Mouse (Mus musculus): Measurements from ENCODE around the gene Olfr624.
"Not testable (repeated sequence)": the region's sequence is repeated elsewhere in the genome, so short reads cannot be mapped to it uniquely, and the experiment has no call there.

Olfr624 gene

GRCm38 (mm10) chr7:103671091-103671490 lies at the start of gene Olfr624:
TSS of gene Olfr624 (minus strand) at chr7:103671191.
- no peak for DNase-seq

GRCm38 (mm10) chr7:103716398-103716797 lies 45.4 kb upstream of the Olfr624 start:
- DNase-seq: not testable (repeated sequence)

GRCm38 (mm10) chr7:103714371-103714770 lies 43.4 kb upstream of the Olfr624 start, which contains the start of gene Olfr243:
TSS of gene Olfr243 (plus strand) at chr7:103714671.
- no peak for DNase-seq

- peak; percentile 14 for DNase-seq
Measured at GRCm38 (mm10) chr7:103712024-103712423, 41.0 kb upstream of the Olfr624 start.

GRCm38 (mm10) chr7:103699469-103699868 lies 28.5 kb upstream of the Olfr624 start:
- DNase-seq: no peak

GRCm38 (mm10) chr7:103682420-103682819 lies 11.4 kb upstream of the Olfr624 start, which contains the start of gene Olfr625-ps1:
TSS of gene Olfr625-ps1 (plus strand) at chr7:103682720.
- no peak for DNase-seq

- no peak for DNase-seq
Measured at GRCm38 (mm10) chr7:103663598-103663997, 7.4 kb downstream of the Olfr624 start, which contains the start of gene Olfr623. TSS of gene Olfr623 (minus strand) at chr7:103663698.

- DNase-seq: no peak
Measured at GRCm38 (mm10) chr7:103644070-103644469, 26.9 kb downstream of the Olfr624 start.

- no peak for DNase-seq
Measured at GRCm38 (mm10) chr7:103642602-103643001, 28.4 kb downstream of the Olfr624 start, which contains the start of gene Olfr622. TSS of gene Olfr622 (minus strand) at chr7:103642702.

- no peak for DNase-seq
Measured at GRCm38 (mm10) chr7:103636795-103637194, 34.2 kb downstream of the Olfr624 start.
